Mouse (Mus musculus): Measurements from ENCODE around the gene Sh3gl1. TPM values are rescaled to one million over a fixed set of nuclear protein-coding genes. Genes with fewer than 3 reads are reported as not detected.
A peak's percentile ranks its signal among the peaks of the same experiment; 100 is the strongest.

Gene Sh3gl1
- polyA plus RNA-seq, 1 experiment from 2014 or later: 97.1 TPM

- Histone ChIP-seq H3K4me1 (ENCODE audit: insufficient read depth, low read depth, low read length) (no peaks in the 10 kb centered on the region), H3K9me3 (ENCODE audit: low read length) (no peaks in the 10 kb centered on the region), H3K9ac (replicated peaks; ENCODE audit: low read depth) (no peak overlapping the region), H3K4me2 (replicated peaks; ENCODE audit: low read depth, low read length) (no peak overlapping the region), H3K4me3 (ENCODE audit: low read depth, low read length) (no peak overlapping the region), H3K36me3 (ENCODE audit: insufficient read depth, low read length) (0 out of 2 replicates have a peak, but pooled peaks cover 2% of the 10 kb centered on the region), H3K27ac (ENCODE audit: low read length) (no peak overlapping the region), H3K27me3 (replicated peaks; ENCODE audit: insufficient read depth, low read length) (no peaks in the 10 kb centered on the region)
- ATAC-seq (no peak), DNase-seq (ENCODE audit: low spot score) (no peak)
- WGBS: 80% methylated on average over 13 of the region's 15 CpGs
- TF ChIP-seq EP300 (IDR thresholded peaks at IDR 0.05) (no peak), CTCF (IDR thresholded peaks at IDR 0.05) (no peak)
Observed at GRCm38 (mm10) chr17:55996007-55996406, 40.4 kb downstream of the Sh3gl1 start.

GRCm38 (mm10) chr17:55990278-55990898 is 46.0 kb downstream of the Sh3gl1 start:
- Histone ChIP-seq H3K4me3 (ENCODE audit: low read depth, low read length) (no peak overlapping the region), H3K4me1 (ENCODE audit: insufficient read depth, low read depth, low read length) (no peaks in the 10 kb centered on the region), H3K9me3 (ENCODE audit: low read length) (no peaks in the 10 kb centered on the region), H3K36me3 (ENCODE audit: insufficient read depth, low read length) (no peaks in the 10 kb centered on the region), H3K27me3 (replicated peaks; ENCODE audit: insufficient read depth, low read length) (no peaks in the 10 kb centered on the region), H3K9ac (replicated peaks; ENCODE audit: low read depth) (no peak overlapping the region), H3K27ac (ENCODE audit: low read length) (no peak overlapping the region), H3K4me2 (replicated peaks; ENCODE audit: low read depth, low read length) (no peak overlapping the region)
- 84% methylated on average over 8 of the region's 8 CpGs for WGBS
- DNase-seq (ENCODE audit: low spot score) (no peak), ATAC-seq (0 out of 2 replicates have a peak, but pooled peaks have one; percentile 12)
- no peak for TF ChIP-seq CTCF (IDR thresholded peaks at IDR 0.05)
- TF ChIP-seq EP300 (IDR thresholded peaks at IDR 0.05): no peak

- Histone ChIP-seq H3K4me1 (ENCODE audit: insufficient read depth, low read depth, low read length) (no peaks in the 10 kb centered on the region), H3K4me3 (ENCODE audit: low read depth, low read length) (no peak within 1 kb of the TSS), H3K9ac (replicated peaks; ENCODE audit: low read depth) (no peak within 1 kb of the TSS), H3K4me2 (replicated peaks; ENCODE audit: low read depth, low read length) (no peak within 1 kb of the TSS), H3K27me3 (replicated peaks; ENCODE audit: insufficient read depth, low read length) (no peaks in the 10 kb centered on the region), H3K9me3 (ENCODE audit: low read length) (no peaks in the 10 kb centered on the region), H3K27ac (ENCODE audit: low read length) (no peak within 1 kb of the TSS), H3K36me3 (ENCODE audit: insufficient read depth, low read length) (no peaks in the 10 kb centered on the region)
- ATAC-seq: no peak
- TF ChIP-seq EP300 (IDR thresholded peaks at IDR 0.05): no peak
- no peak for TF ChIP-seq CTCF (IDR thresholded peaks at IDR 0.05)
- WGBS: 14% methylated on average over 27 of the region's 35 CpGs
- peak; percentile 29 for DNase-seq (ENCODE audit: low spot score)
Observed at GRCm38 (mm10) chr17:55986030-55986961, 50.1 kb downstream of the Sh3gl1 start, which contains the start of gene Fsd1. Fsd1 (plus strand) TSS chr17:55986509.

GRCm38 (mm10) chr17:55977301-55977700 is 59.1 kb downstream of the Sh3gl1 start:
- H3K27ac ChIP-seq (ENCODE audit: low read length): no peak overlapping the region
- DNase-seq (ENCODE audit: low spot score) (no peak), ATAC-seq (peak; percentile 18)
- no peak overlapping the region for H3K9ac ChIP-seq (replicated peaks; ENCODE audit: low read depth)
- no peaks in the 10 kb centered on the region for H3K36me3 ChIP-seq (ENCODE audit: insufficient read depth, low read length)
- no peak overlapping the region for H3K4me3 ChIP-seq (ENCODE audit: low read depth, low read length)
- H3K27me3 ChIP-seq (replicated peaks; ENCODE audit: insufficient read depth, low read length): no peaks in the 10 kb centered on the region
- no peak overlapping the region for H3K4me2 ChIP-seq (replicated peaks; ENCODE audit: low read depth, low read length)
- TF ChIP-seq CTCF (IDR thresholded peaks at IDR 0.05) (no peak), EP300 (IDR thresholded peaks at IDR 0.05) (no peak)
- 25% methylated on average over 3 of the region's 3 CpGs for WGBS
- H3K9me3 ChIP-seq (ENCODE audit: low read length): no peaks in the 10 kb centered on the region
- no peaks in the 10 kb centered on the region for H3K4me1 ChIP-seq (ENCODE audit: insufficient read depth, low read depth, low read length)

GRCm38 (mm10) chr17:55976255-55976862 is 60.1 kb downstream of the Sh3gl1 start:
- Histone ChIP-seq H3K4me3 (ENCODE audit: low read depth, low read length) (no peak overlapping the region), H3K36me3 (ENCODE audit: insufficient read depth, low read length) (no peaks in the 10 kb centered on the region), H3K4me1 (ENCODE audit: insufficient read depth, low read depth, low read length) (no peaks in the 10 kb centered on the region), H3K9ac (replicated peaks; ENCODE audit: low read depth) (no peak overlapping the region), H3K27me3 (replicated peaks; ENCODE audit: insufficient read depth, low read length) (no peaks in the 10 kb centered on the region), H3K4me2 (replicated peaks; ENCODE audit: low read depth, low read length) (no peak overlapping the region; the same call in 1 of the 2 replicates), H3K27ac (ENCODE audit: low read length) (no peak overlapping the region), H3K9me3 (ENCODE audit: low read length) (no peaks in the 10 kb centered on the region)
- 14% methylated on average over 13 of the region's 13 CpGs for WGBS
- DNase-seq (ENCODE audit: low spot score) (peak; percentile 86), ATAC-seq (peak; percentile 90)
- TF ChIP-seq CTCF (IDR thresholded peaks at IDR 0.05) (peak; percentile 86), EP300 (IDR thresholded peaks at IDR 0.05) (no peak)

- H3K27me3 ChIP-seq (replicated peaks; ENCODE audit: insufficient read depth, low read length): no peaks in the 10 kb centered on the region
- H3K9ac ChIP-seq (replicated peaks; ENCODE audit: low read depth): no peak overlapping the region
- no peak overlapping the region for H3K4me3 ChIP-seq (ENCODE audit: low read depth, low read length)
Observed at GRCm38 (mm10) chr17:55971453-55971852, 65.0 kb downstream of the Sh3gl1 start.

More at GRCm38 (mm10) chr17:55971453-55971852, 65.0 kb downstream of the Sh3gl1 start:
- 32% methylated on average over 22 of the region's 22 CpGs for WGBS
- ATAC-seq: no peak
- TF ChIP-seq EP300 (IDR thresholded peaks at IDR 0.05) (no peak), CTCF (IDR thresholded peaks at IDR 0.05) (no peak)
- no peak for DNase-seq (ENCODE audit: low spot score)
- no peak overlapping the region for H3K27ac ChIP-seq (ENCODE audit: low read length)
- peaks cover 8% of the 10 kb centered on the region for H3K36me3 ChIP-seq (ENCODE audit: insufficient read depth, low read length)
- no peaks in the 10 kb centered on the region for H3K4me1 ChIP-seq (ENCODE audit: insufficient read depth, low read depth, low read length)
- no peak overlapping the region for H3K4me2 ChIP-seq (replicated peaks; ENCODE audit: low read depth, low read length)
- H3K9me3 ChIP-seq (ENCODE audit: low read length): no peaks in the 10 kb centered on the region

All from lung, postnatal 0 days (tissue).